Mouse (Mus musculus) embryonic stem cell, embryonic (primary cell): Measurements from ENCODE around the gene BC024978.

Experiments
- CTCF ChIA-PET, 4 experiments: fragments of 300-600 bp in 2 of 4; fragments of 350-600 bp in 2 of 4; sonication (Branson Sonifier 250); formaldehyde crosslinking; loops; one replicate each; lab custom pipeline; 2022; ENCODE audit warnings: inconsistent platforms in 2 of 4; lab: Charles Lee
- POLR2A ChIA-PET, 4 experiments: fragments of 300-600 bp in 2 of 4; fragments of 350-600 bp in 2 of 4; sonication (Branson Sonifier 250); formaldehyde crosslinking; loops; one replicate each; lab custom pipeline; 2022; ENCODE audit warnings: antibody characterized with exemption in 4 of 4, inconsistent platforms in 1 of 4; lab: Charles Lee

Gene BC024978

GRCm38 (mm10) chr7:27224877-27225575 lies 29.4 kb downstream of the BC024978 start:
- CTCF ChIA-PET: interaction anchor here in 2 of 4 experiments (0.5 to 1.8 kb wide), 3 partner anchors 8 to 1888 kb away, joined by 3 to 5 read pairs (median 4); partner anchors contain the start of gene Coq8b (in 1 of the 2)
- POLR2A ChIA-PET: interaction anchor here in 3 of 4 experiments (0.6 to 5.7 kb wide), 18 partner anchors 8 to 93 kb away, joined by 3 to 74 read pairs (median 4); partner anchors contain the start of genes Snrpa (in 3 of the 3), BC024978 (in 2 of the 3), Coq8b (in 1 of the 3) and Rab4b (in 1 of the 3)

DNA sequence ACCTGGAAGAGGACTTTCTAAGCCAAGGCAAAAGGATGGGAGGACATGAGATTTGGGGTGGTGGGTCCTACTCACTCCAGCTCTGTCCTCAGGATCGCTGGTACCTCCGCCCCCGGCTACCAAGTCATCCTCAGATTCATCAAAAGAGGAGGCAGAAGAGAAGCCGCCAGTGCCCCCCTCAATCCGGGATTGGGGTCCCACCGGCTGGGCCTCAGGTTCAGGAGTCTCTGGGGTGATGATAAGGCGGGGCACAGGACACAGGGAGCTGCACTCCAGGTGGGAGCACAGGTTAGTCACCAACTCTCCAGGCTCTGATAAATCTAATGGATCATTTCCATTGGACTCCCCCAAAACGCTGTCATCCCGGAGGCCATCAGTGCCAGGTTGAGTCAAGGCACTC lies 31.7 kb downstream of the BC024978 start:
- POLR2A ChIA-PET: interaction anchor here in 3 of 4 experiments (1.0 to 7.6 kb wide), 19 partner anchors 8 to 281 kb away, joined by 3 to 88 read pairs (median 9); partner anchors contain the start of genes BC024978 (in 3 of the 3), Snrpa (in 3 of the 3), Egln2 (in 1 of the 3) and Rab4b (in 1 of the 3)

GRCm38 (mm10) chr7:27227676-27228075 lies 32.1 kb downstream of the BC024978 start:
- POLR2A ChIA-PET: interaction anchor here in 3 of 4 experiments (1.0 to 7.6 kb wide), 27 partner anchors 8 to 280 kb away, joined by 3 to 88 read pairs (median 8); partner anchors contain the start of genes BC024978 (in 3 of the 3), Snrpa (in 3 of the 3), Egln2 (in 1 of the 3) and Rab4b (in 1 of the 3)
- CTCF ChIA-PET: interaction anchor here in 3 of 4 experiments (0.5 to 1.5 kb wide), 6 partner anchors 24 to 1818 kb away, joined by 3 read pairs; partner anchors contain the start of gene Rab4b (in 1 of the 3)

More for the DNA sequence above, 31.7 kb downstream of the BC024978 start:
- CTCF ChIA-PET: interaction anchor here in 1 of 4 experiments (1.1 to 1.5 kb wide), 2 partner anchors 23 to 49 kb away, joined by 3 read pairs; partner anchors contain the start of gene Rab4b

- CTCF ChIA-PET: interaction anchor here (0.5 to 1.6 kb wide), 16 partner anchors 9 to 103 kb away, joined by 3 to 7 read pairs (median 3); partner anchors contain the start of gene Rab4b (in 1 of the 4)
- POLR2A ChIA-PET: interaction anchor here in 3 of 4 experiments (0.5 to 7.6 kb wide), 53 partner anchors 9 to 1541 kb away, joined by 3 to 88 read pairs (median 5); partner anchors contain the start of genes BC024978 (in 3 of the 3), Snrpa (in 3 of the 3), Egln2 (in 2 of the 3) and Numbl (in 2 of the 3)
These were observed 32.8 kb downstream of the BC024978 start, which contains the start of gene Itpkc for GRCm38 (mm10) chr7:27228281-27228821. TSS of gene Itpkc (minus strand) at chr7:27228661.

- POLR2A ChIA-PET: interaction anchor here in 3 of 4 experiments (0.5 to 7.6 kb wide), 43 partner anchors 9 to 1474 kb away, joined by 3 to 88 read pairs (median 5); partner anchors contain the start of genes BC024978 (in 3 of the 3), Snrpa (in 3 of the 3), Numbl (in 2 of the 3) and Rab4b (in 2 of the 3)
These were observed 33.3 kb downstream of the BC024978 start for GRCm38 (mm10) chr7:27228865-27229264.

GRCm38 (mm10) chr7:27230781-27231180 lies 35.2 kb downstream of the BC024978 start:
- CTCF ChIA-PET: interaction anchor here (0.5 to 3.6 kb wide), 57 partner anchors 9 to 419 kb away, joined by 3 to 48 read pairs (median 4); partner anchors contain the start of genes Rab4b (in 3 of the 4), BC024978 (in 1 of the 4), Numbl (in 1 of the 4) and Snrpa (in 1 of the 4)
- POLR2A ChIA-PET: interaction anchor here in 3 of 4 experiments (0.6 to 7.6 kb wide), 35 partner anchors 9 to 949 kb away, joined by 3 to 114 read pairs (median 4); partner anchors contain the start of genes BC024978 (in 3 of the 3), Snrpa (in 3 of the 3), Egln2 (in 2 of the 3) and Dyrk1b (in 1 of the 3)

More at GRCm38 (mm10) chr7:27228865-27229264, 33.3 kb downstream of the BC024978 start:
- CTCF ChIA-PET: interaction anchor here (0.6 to 1.6 kb wide), 10 partner anchors 9 to 103 kb away, joined by 3 to 7 read pairs (median 3); no protein-coding TSS in a partner anchor

DNA sequence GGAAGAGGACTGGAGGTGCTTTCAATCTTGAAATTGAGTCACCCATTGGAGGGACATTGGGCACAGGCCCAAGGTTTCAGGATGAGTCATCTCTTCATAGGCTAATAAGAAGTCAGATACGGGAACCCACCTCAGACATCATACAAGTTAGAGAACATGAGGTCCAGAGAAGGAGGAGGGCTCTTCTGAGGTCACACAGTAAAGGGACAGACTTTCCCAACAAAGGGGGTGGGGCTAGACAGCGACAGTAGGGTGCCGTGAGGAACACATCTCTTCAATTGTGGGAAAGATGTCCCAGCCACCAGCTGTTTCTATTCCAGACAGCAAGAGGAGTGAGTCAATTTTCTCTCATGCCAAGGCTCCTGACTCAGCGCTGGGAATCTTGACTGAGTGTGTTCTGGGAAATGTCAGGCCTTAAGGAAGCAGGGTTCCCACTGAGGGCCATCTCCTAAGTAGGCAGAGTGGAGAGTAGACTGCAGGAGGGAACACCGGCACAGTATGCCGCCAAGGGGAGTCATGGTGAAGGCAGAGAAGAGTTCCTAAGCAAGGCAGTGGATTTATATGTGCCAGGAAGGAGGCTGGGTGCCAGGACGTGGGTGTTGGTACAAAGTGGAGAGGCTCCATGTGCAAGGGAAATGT lies 36.2 kb downstream of the BC024978 start:
- ChIA-PET POLR2A (interaction anchor here in 3 of 4 experiments (0.9 to 7.6 kb wide), 44 partner anchors 9 to 276 kb away, joined by 3 to 114 read pairs (median 8); partner anchors contain the start of genes BC024978 (in 2 of the 3), Egln2 (in 2 of the 3), Snrpa (in 2 of the 3) and Gm21983 (in 1 of the 3)), CTCF (interaction anchor here (0.9 to 3.6 kb wide), 26 partner anchors 8 to 322 kb away, joined by 3 to 48 read pairs (median 6); partner anchors contain the start of genes BC024978 (in 1 of the 4), Numbl (in 1 of the 4) and Snrpa (in 1 of the 4))

- ChIA-PET CTCF (interaction anchor here (0.5 to 3.6 kb wide), 55 partner anchors 8 to 389 kb away, joined by 3 to 48 read pairs (median 4); partner anchors contain the start of genes Egln2 (in 2 of the 4), BC024978 (in 1 of the 4), Numbl (in 1 of the 4) and Rab4b (in 1 of the 4)), POLR2A (interaction anchor here (0.6 to 7.6 kb wide), 97 partner anchors 9 to 1146 kb away, joined by 3 to 114 read pairs (median 5); partner anchors contain the start of genes BC024978 (in 3 of the 4), Egln2 (in 3 of the 4), Snrpa (in 3 of the 4) and Numbl (in 2 of the 4))
These were observed 37.2 kb downstream of the BC024978 start, which contains the start of gene Coq8b for GRCm38 (mm10) chr7:27232781-27233281. TSS of gene Coq8b (plus strand) at chr7:27233023.

GRCm38 (mm10) chr7:27233300-27233699 lies 37.7 kb downstream of the BC024978 start:
- POLR2A ChIA-PET: interaction anchor here (0.6 to 7.6 kb wide), 88 partner anchors 9 to 1146 kb away, joined by 3 to 114 read pairs (median 5); partner anchors contain the start of genes BC024978 (in 3 of the 4), Egln2 (in 3 of the 4), Snrpa (in 3 of the 4) and Numbl (in 2 of the 4)
- CTCF ChIA-PET: interaction anchor here in 3 of 4 experiments (0.6 to 3.6 kb wide), 38 partner anchors 10 to 258 kb away, joined by 3 to 48 read pairs (median 4); partner anchors contain the start of genes BC024978 (in 1 of the 3), Egln2 (in 1 of the 3), Numbl (in 1 of the 3) and Rab4b (in 1 of the 3)

DNA sequence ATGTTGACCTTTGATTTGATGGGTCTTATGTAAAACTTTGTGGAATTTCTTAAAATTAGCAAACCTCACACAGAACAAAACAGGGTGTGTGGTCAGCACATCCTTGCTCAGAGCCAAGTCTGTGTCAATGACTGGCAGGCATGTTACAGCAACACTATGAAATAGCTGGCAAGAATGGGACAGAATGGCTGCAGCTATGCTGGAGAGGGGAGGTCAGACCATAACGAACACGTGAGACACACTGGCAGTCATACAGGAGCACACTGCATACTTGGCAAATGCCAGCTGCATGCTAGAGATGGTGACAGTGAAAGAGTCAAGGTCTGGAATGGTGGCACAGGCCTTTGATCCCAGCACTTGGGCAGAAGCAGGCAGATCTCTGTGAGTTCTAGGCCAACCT lies 40.1 kb downstream of the BC024978 start:
- POLR2A ChIA-PET: interaction anchor here in 3 of 4 experiments (0.5 to 1.5 kb wide), 11 partner anchors 9 to 1561 kb away, joined by 3 to 6 read pairs (median 4); no protein-coding TSS in a partner anchor
- CTCF ChIA-PET: interaction anchor here in 1 of 4 experiments (1.5 kb wide), 1 partner anchor 49 kb away, joined by 4 read pairs; no protein-coding TSS in a partner anchor

DNA sequence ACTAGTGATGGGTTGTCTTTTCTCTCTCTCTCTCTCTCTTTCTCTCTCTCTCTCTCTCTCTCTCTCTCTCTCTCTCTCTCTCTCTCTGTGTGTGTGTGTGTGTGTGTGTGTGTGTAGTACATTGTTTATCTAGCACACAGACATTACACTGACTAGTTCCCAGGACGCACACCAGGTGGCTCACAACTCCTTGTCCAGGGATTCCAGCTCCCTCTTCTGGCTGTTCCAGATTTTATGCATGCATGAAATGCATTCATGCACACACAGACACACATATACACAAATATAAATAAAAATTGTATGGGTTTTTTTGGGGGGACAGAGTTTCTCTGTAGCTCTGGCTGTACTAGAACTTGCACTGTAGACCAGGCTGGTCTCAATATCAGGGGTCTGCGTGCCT lies 41.9 kb downstream of the BC024978 start:
- ChIA-PET POLR2A (interaction anchor here (0.5 to 1.6 kb wide), 26 partner anchors 10 to 810 kb away, joined by 3 to 9 read pairs (median 4); partner anchors contain the start of genes BC024978 (in 2 of the 4), Snrpa (in 2 of the 4) and Numbl (in 1 of the 4)), CTCF (interaction anchor here (0.5 to 1.4 kb wide), 20 partner anchors 9 to 1321 kb away, joined by 3 to 12 read pairs (median 4); partner anchors contain the start of genes BC024978 (in 1 of the 4), Itpkc (in 1 of the 4), Numbl (in 1 of the 4) and Rab4b (in 1 of the 4))

GRCm38 (mm10) chr7:27238568-27238967 lies 43.0 kb downstream of the BC024978 start:
- CTCF ChIA-PET: no interaction called here

DNA sequence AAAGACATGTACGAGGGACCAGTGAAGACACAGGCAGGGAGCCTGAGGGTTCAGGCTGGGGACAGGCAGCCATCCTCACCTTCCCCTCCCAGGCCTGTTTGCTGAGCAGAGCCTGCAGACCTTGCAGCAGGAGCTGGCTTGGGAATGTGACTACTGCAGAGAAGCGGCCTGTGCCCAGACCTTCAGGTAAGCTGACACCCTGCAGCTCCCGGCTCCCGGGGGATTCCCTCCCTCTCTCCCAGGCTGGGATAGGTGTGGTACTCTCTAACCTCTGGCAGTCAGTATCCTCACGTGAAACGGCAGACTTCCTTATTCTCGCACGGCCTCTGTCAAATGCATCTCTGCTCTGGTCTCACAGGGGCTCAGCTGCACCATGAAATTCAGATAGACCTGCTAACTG lies 47.6 kb downstream of the BC024978 start:
- ChIA-PET CTCF (interaction anchor here (0.6 to 4.3 kb wide), 23 partner anchors 9 to 438 kb away, joined by 3 to 42 read pairs (median 4); partner anchors contain the start of genes Coq8b (in 2 of the 4), Rab4b (in 2 of the 4) and Numbl (in 1 of the 4)), POLR2A (interaction anchor here (0.6 to 5.5 kb wide), 13 partner anchors 11 to 89 kb away, joined by 3 to 34 read pairs (median 3); partner anchors contain the start of genes Coq8b (in 2 of the 4), Numbl (in 2 of the 4), BC024978 (in 1 of the 4) and Snrpa (in 1 of the 4))

More at GRCm38 (mm10) chr7:27238568-27238967, 43.0 kb downstream of the BC024978 start:
- POLR2A ChIA-PET: interaction anchor here in 2 of 4 experiments (1.0 to 5.5 kb wide), 2 partner anchors 19 to 47 kb away, joined by 3 to 34 read pairs; partner anchors contain the start of gene Numbl (in 1 of the 2)

- ChIA-PET CTCF (interaction anchor here in 3 of 4 experiments (0.6 to 4.3 kb wide), 16 partner anchors 8 to 463 kb away, joined by 3 to 42 read pairs (median 6); partner anchors contain the start of genes Coq8b (in 2 of the 3), Numbl (in 1 of the 3) and Rab4b (in 1 of the 3)), POLR2A (interaction anchor here in 3 of 4 experiments (0.9 to 5.5 kb wide), 9 partner anchors 11 to 47 kb away, joined by 3 to 34 read pairs (median 5); partner anchors contain the start of genes Coq8b (in 2 of the 3), BC024978 (in 1 of the 3), Numbl (in 1 of the 3) and Snrpa (in 1 of the 3))
These were observed 48.5 kb downstream of the BC024978 start for GRCm38 (mm10) chr7:27244088-27244487.
